Mouse (Mus musculus) lung, embryonic 14.5 days (tissue): ENCODE data around the gene C130032M10Rik. TPM values are rescaled to one million over a fixed set of nuclear protein-coding genes. Genes with fewer than 3 reads are reported as not detected.

Experiments
- ATAC-seq: fragments of 200-750 bp; cut with Nextera tagmentation; 2 replicates; pipeline ENCODE4 v1.8.0; 2017; ENCODE audit warnings: mild to moderate bottlenecking, moderate TSS enrichment, moderate library complexity; ENCODE audit not compliant: insufficient read depth
- DNase-seq: peaks from one replicate; pipeline ENCODE4 v3.0.0-alpha.2; 2015
- H3K27ac ChIP-seq: fragments of 300-500 bp; sonication (generic); 2 replicates; pipeline ENCODE4 v1.5.1; 2014; ENCODE audit warnings: low read depth, mild to moderate bottlenecking, moderate library complexity
- H3K27me3 ChIP-seq: fragments of 300-500 bp; sonication (generic); 2 replicates; pipeline ENCODE4 v1.6.1; 2014; ENCODE audit warnings: low read length, control low read depth; ENCODE audit not compliant: insufficient read depth
- H3K36me3 ChIP-seq: fragments of 300-500 bp; sonication (generic); 2 replicates; pipeline ENCODE4 v1.6.1; 2014; ENCODE audit warnings: control low read depth; ENCODE audit not compliant: insufficient read depth
- H3K4me1 ChIP-seq: fragments of 300-500 bp; sonication (generic); 2 replicates; pipeline ENCODE4 v1.6.1; 2014; ENCODE audit warnings: antibody characterized with exemption, control low read depth; ENCODE audit not compliant: insufficient read depth
- H3K4me2 ChIP-seq: fragments of 300-500 bp; sonication (generic); 2 replicates; pipeline ENCODE4 v1.6.1; 2014; ENCODE audit warnings: mild to moderate bottlenecking
- H3K4me3 ChIP-seq: fragments of 300-500 bp; sonication (generic); 2 replicates; pipeline ENCODE4 v1.5.1; 2014; ENCODE audit warnings: low read depth, low read length
- H3K9ac ChIP-seq: fragments of 300-500 bp; sonication (generic); 2 replicates; pipeline ENCODE4 v1.6.1; 2014
- H3K9me3 ChIP-seq: fragments of 300-500 bp; sonication (generic); 2 replicates; pipeline ENCODE4 v1.6.1; 2016; ENCODE audit warnings: low read depth, low read length, control low read depth
- CTCF ChIP-seq: IDR thresholded peaks from 2 replicates; pipeline ENCODE4 v1.5.1; 2016; ENCODE audit warnings: antibody characterized with exemption, low read depth
- WGBS: fragments of 180-500 bp; shearing (Covaris S2); extraction: QIAGEN DNeasy Blood & Tissue Kit; methylation state at CpG from one replicate; pipeline ENCODE4 v1.1.7; 2014; 5-methylcytosine and 5-hydroxymethylcytosine counted together
- polyA plus RNA-seq: library from polyadenylated mRNA; unstranded; fragments of >200 nt; fragmentation: Nextera tagmentation; extraction: Ambion mirVana; gene quantifications from 2 replicates; pipeline ENCODE4 v1.2.1, GENCODE M21; 2014

Gene C130032M10Rik
- polyA plus RNA-seq, 1 experiment from 2014 or later = not detected

- TF ChIP-seq CTCF = no peak
- H3K27me3 ChIP-seq = no peaks in the 10 kb centered on the region
- no peaks in the 10 kb centered on the region for H3K9me3 ChIP-seq
- peak overlapping the region; percentile 16; the same call in 1 of the 2 replicates for H3K4me2 ChIP-seq
- DNase-seq (no peak), ATAC-seq (no peak)
- no peak overlapping the region for H3K4me3 ChIP-seq
- WGBS = 24% methylated on average over 4 of the region's 4 CpGs
- H3K9ac ChIP-seq = no peak overlapping the region
- peaks cover 52% of the 10 kb centered on the region for H3K4me1 ChIP-seq
- no peaks in the 10 kb centered on the region for H3K36me3 ChIP-seq
- peak overlapping the region; percentile 73 for H3K27ac ChIP-seq
Observed at GRCm38 (mm10) chr9:114548496-114548895, 33.0 kb downstream of the C130032M10Rik start.

GRCm38 (mm10) chr9:114549117-114549516, 33.6 kb downstream of the C130032M10Rik start:
- Histone ChIP-seq H3K9ac (no peak overlapping the region), H3K27ac (peak overlapping the region; percentile 43; the same call in 1 of the 2 replicates), H3K4me3 (no peak overlapping the region), H3K4me1 (peaks cover 49% of the 10 kb centered on the region), H3K36me3 (no peaks in the 10 kb centered on the region), H3K27me3 (no peaks in the 10 kb centered on the region), H3K4me2 (no peak overlapping the region), H3K9me3 (no peaks in the 10 kb centered on the region)
- TF ChIP-seq CTCF = no peak
- DNase-seq (no peak), ATAC-seq (no peak)
- 39% methylated on average over 5 of the region's 5 CpGs for WGBS

- Histone ChIP-seq H3K27ac (peak overlapping the region; percentile 62; the same call in 1 of the 2 replicates), H3K4me2 (peak overlapping the region; percentile 7; the same call in 1 of the 2 replicates), H3K4me1 (peaks cover 42% of the 10 kb centered on the region), H3K36me3 (no peaks in the 10 kb centered on the region), H3K9me3 (no peaks in the 10 kb centered on the region), H3K27me3 (no peaks in the 10 kb centered on the region), H3K9ac (no peak overlapping the region), H3K4me3 (no peak overlapping the region)
- 23% methylated on average over 6 of the region's 6 CpGs for WGBS
- no peak for TF ChIP-seq CTCF
- peak; percentile 57 for DNase-seq
- ATAC-seq = no peak
Observed at GRCm38 (mm10) chr9:114550033-114550432, 34.5 kb downstream of the C130032M10Rik start.

GRCm38 (mm10) chr9:114553828-114554227, 38.3 kb downstream of the C130032M10Rik start:
- DNase-seq (no peak), ATAC-seq (no peak)
- H3K27ac ChIP-seq = peak overlapping the region; percentile 73
- H3K9ac ChIP-seq = no peak overlapping the region
- no peaks in the 10 kb centered on the region for H3K36me3 ChIP-seq
- H3K27me3 ChIP-seq = no peaks in the 10 kb centered on the region
- TF ChIP-seq CTCF = no peak
- no peak overlapping the region for H3K4me2 ChIP-seq
- H3K4me3 ChIP-seq = no peak overlapping the region
- peaks cover 9% of the 10 kb centered on the region for H3K4me1 ChIP-seq
- no peaks in the 10 kb centered on the region for H3K9me3 ChIP-seq

GRCm38 (mm10) chr9:114554355-114554979, 39.0 kb downstream of the C130032M10Rik start:
- Histone ChIP-seq H3K27ac (peak overlapping the region; percentile 82), H3K4me3 (no peak overlapping the region), H3K27me3 (peaks cover 3% of the 10 kb centered on the region; the same call in 1 of the 2 replicates), H3K36me3 (no peaks in the 10 kb centered on the region), H3K9me3 (no peaks in the 10 kb centered on the region), H3K4me1 (peaks cover 9% of the 10 kb centered on the region), H3K9ac (no peak overlapping the region), H3K4me2 (peak overlapping the region; percentile 25)
- DNase-seq (peak; percentile 90), ATAC-seq (peak; percentile 72)
- 41% methylated on average over 5 of the region's 5 CpGs for WGBS
- no peak for TF ChIP-seq CTCF

GRCm38 (mm10) chr9:114556276-114556855, 40.9 kb downstream of the C130032M10Rik start:
- WGBS = 48% methylated on average over 10 of the region's 10 CpGs
- no peak overlapping the region; the same call in 1 of the 2 replicates for H3K27ac ChIP-seq

GRCm38 (mm10) chr9:114557086-114557485, 41.6 kb downstream of the C130032M10Rik start:
- Histone ChIP-seq H3K27me3 (peaks cover 13% of the 10 kb centered on the region; the same call in 1 of the 2 replicates), H3K4me1 (peaks cover 3% of the 10 kb centered on the region; the same call in 1 of the 2 replicates), H3K4me2 (no peak overlapping the region), H3K27ac (no peak overlapping the region), H3K9ac (no peak overlapping the region), H3K4me3 (no peak overlapping the region), H3K9me3 (no peaks in the 10 kb centered on the region), H3K36me3 (no peaks in the 10 kb centered on the region)
- WGBS = 28% methylated on average over 7 of the region's 7 CpGs
- TF ChIP-seq CTCF = no peak
- ATAC-seq (no peak), DNase-seq (no peak)

More at GRCm38 (mm10) chr9:114556276-114556855, 40.9 kb downstream of the C130032M10Rik start:
- no peak for TF ChIP-seq CTCF
- peaks cover 3% of the 10 kb centered on the region; the same call in 1 of the 2 replicates for H3K4me1 ChIP-seq
- no peak overlapping the region for H3K9ac ChIP-seq
- no peak overlapping the region for H3K4me2 ChIP-seq
- H3K36me3 ChIP-seq = no peaks in the 10 kb centered on the region
- H3K4me3 ChIP-seq = no peak overlapping the region
- peaks cover 8% of the 10 kb centered on the region; the same call in 1 of the 2 replicates for H3K27me3 ChIP-seq
- no peaks in the 10 kb centered on the region for H3K9me3 ChIP-seq
- DNase-seq = no peak
- ATAC-seq = no peak
